Mouse (Mus musculus) myocyte (in vitro differentiated cells): ENCODE results near the gene Tspan18. TPM values are rescaled to one million over a fixed set of nuclear protein-coding genes. Genes with fewer than 3 reads are reported as not detected.

Experiments used
- H3K27me3 ChIP-seq: one replicate; pipeline ENCODE4 v1.6.1; 2011; ENCODE audit not compliant: control insufficient read depth, insufficient read depth, insufficient read length
- H3K36me3 ChIP-seq: one replicate; pipeline ENCODE4 v1.6.1; 2011; ENCODE audit not compliant: control insufficient read depth, insufficient read depth
- H3K4me2 ChIP-seq: one replicate; pipeline ENCODE4 v1.6.1; 2011; ENCODE audit warnings: low read depth, control low read depth
- H3K4me3 ChIP-seq: one replicate; pipeline ENCODE4 v1.5.1; 2011; ENCODE audit warnings: mild to moderate bottlenecking, control low read depth, moderate library complexity
- H3K79me2 ChIP-seq: one replicate; pipeline ENCODE4 v1.6.1; 2011; ENCODE audit not compliant: control insufficient read depth, insufficient read depth
- H3ac ChIP-seq: one replicate; pipeline ENCODE4 v1.6.1; 2011; ENCODE audit not compliant: control insufficient read depth, insufficient read length
- CEBPB ChIP-seq: IDR thresholded peaks from 2 replicates; pipeline ENCODE4 v1.6.1; 2011; ENCODE audit warnings: mild to moderate bottlenecking, moderate library complexity; ENCODE audit not compliant: poor library complexity, insufficient read depth, severe bottlenecking
- E2F4 ChIP-seq: IDR thresholded peaks from one replicate; pipeline ENCODE4 v1.6.1; 2011; ENCODE audit warnings: mild to moderate bottlenecking, control low read depth, moderate library complexity; ENCODE audit not compliant: insufficient read depth
- MAX ChIP-seq: IDR thresholded peaks from one replicate; pipeline ENCODE4 v1.6.1; 2011; ENCODE audit warnings: low read depth, mild to moderate bottlenecking, control low read depth
- MYOD1 ChIP-seq, 3 experiments: IDR thresholded peaks; one replicate each; pipeline ENCODE4 v1.6.1; 2011; ENCODE audit warnings: control low read depth in 2 of 3, low read depth in 2 of 3, mild to moderate bottlenecking in 2 of 3, moderate library complexity in 1 of 3; ENCODE audit not compliant: insufficient read length in 2 of 3, control insufficient read depth in 1 of 3
- MYOG ChIP-seq, 3 experiments: IDR thresholded peaks; one replicate each; pipeline ENCODE4 v1.6.1; 2011; ENCODE audit warnings: control low read depth in 2 of 3, low read depth in 2 of 3, mild to moderate bottlenecking in 2 of 3; ENCODE audit not compliant: insufficient read length in 2 of 3, control insufficient read depth in 1 of 3, insufficient read depth in 1 of 3
- POLR2A ChIP-seq: IDR thresholded peaks from one replicate; pipeline ENCODE4 v1.6.1; 2011; ENCODE audit warnings: low read depth, mild to moderate bottlenecking, control low read depth, moderate library complexity; ENCODE audit not compliant: insufficient read length
- POLR2AphosphoS2 ChIP-seq: IDR thresholded peaks from one replicate; pipeline ENCODE4 v1.6.1; 2011; ENCODE audit warnings: low read depth, control low read depth; ENCODE audit not compliant: insufficient read length
- REST ChIP-seq: IDR thresholded peaks from one replicate; pipeline ENCODE4 v1.6.1; 2011; ENCODE audit warnings: mild to moderate bottlenecking, control low read depth, moderate library complexity; ENCODE audit not compliant: insufficient read depth, insufficient read length
- SRF ChIP-seq: IDR thresholded peaks from one replicate; pipeline ENCODE4 v1.6.1; 2011; ENCODE audit warnings: low read depth; ENCODE audit not compliant: control insufficient read depth, insufficient read length
- TCF12 ChIP-seq: IDR thresholded peaks from one replicate; pipeline ENCODE4 v1.6.1; 2011; ENCODE audit warnings: mild to moderate bottlenecking, control low read depth; ENCODE audit not compliant: poor library complexity, insufficient read depth, severe bottlenecking
- TCF3 ChIP-seq: IDR thresholded peaks from one replicate; pipeline ENCODE4 v1.6.1; 2011; ENCODE audit warnings: low read depth, control low read depth; ENCODE audit not compliant: insufficient read length
- USF1 ChIP-seq: IDR thresholded peaks from one replicate; pipeline ENCODE4 v1.6.1; 2011; ENCODE audit warnings: low read depth, mild to moderate bottlenecking, control low read depth, moderate library complexity
- polyA plus RNA-seq: library from polyadenylated mRNA; unstranded; fragments of >200 nt; fragmentation: generic; extraction: Trizol; gene quantifications from one replicate; pipeline ENCODE4 v1.2.1, GENCODE M21; 2012; ENCODE audit warnings: missing spikeins

The Tspan18 gene
- polyA plus RNA-seq, 1 experiment, result 0.02 TPM

GRCm38 (mm10) chr2:93286742-93287141 is 47.6 kb downstream of the Tspan18 start:
- Histone ChIP-seq H3K4me3 (no peak overlapping the region), H3K27me3 (no peaks in the 10 kb centered on the region), H3K79me2 (no peaks in the 10 kb centered on the region), H3K4me2 (no peak overlapping the region), H3K36me3 (no peaks in the 10 kb centered on the region), H3ac (no peak overlapping the region)
- no peak for TF ChIP-seq MYOD1 (IDR thresholded peaks at IDR 0.05; ENCODE audit: control insufficient read depth in 1 of 3, insufficient read length in 2 of 3, low read depth in 2 of 3)
- no peak for TF ChIP-seq E2F4
- TF ChIP-seq MYOG (IDR thresholded peaks at IDR 0.05; ENCODE audit: control insufficient read depth in 1 of 3, insufficient read depth in 1 of 3, insufficient read length in 2 of 3, low read depth in 2 of 3), result no peak
- no peak for TF ChIP-seq REST
- TF ChIP-seq TCF3, result no peak
- no peak for TF ChIP-seq MAX
- TF ChIP-seq CEBPB, result no peak
- no peak for TF ChIP-seq POLR2A
- TF ChIP-seq USF1, result no peak

GRCm38 (mm10) chr2:93286321-93286720 is 48.0 kb downstream of the Tspan18 start:
- TF ChIP-seq E2F4 (no peak), CEBPB (no peak), USF1 (no peak), POLR2A (no peak), TCF3 (no peak), SRF (no peak), TCF12 (no peak), MAX (no peak), REST (no peak), POLR2AphosphoS2 (no peak), MYOG (IDR thresholded peaks at IDR 0.05; ENCODE audit: control insufficient read depth in 1 of 3, insufficient read depth in 1 of 3, insufficient read length in 2 of 3, low read depth in 2 of 3) (no peak), MYOD1 (IDR thresholded peaks at IDR 0.05; ENCODE audit: control insufficient read depth in 1 of 3, insufficient read length in 2 of 3, low read depth in 2 of 3) (no peak)
- Histone ChIP-seq H3K4me2 (no peak overlapping the region), H3ac (no peak overlapping the region), H3K79me2 (no peaks in the 10 kb centered on the region), H3K4me3 (no peak overlapping the region), H3K27me3 (no peaks in the 10 kb centered on the region), H3K36me3 (no peaks in the 10 kb centered on the region)

GRCm38 (mm10) chr2:93285842-93286241 is 48.5 kb downstream of the Tspan18 start:
- H3ac ChIP-seq, result no peak overlapping the region
- no peaks in the 10 kb centered on the region for H3K79me2 ChIP-seq
- H3K4me3 ChIP-seq, result no peak overlapping the region
- no peaks in the 10 kb centered on the region for H3K36me3 ChIP-seq
- no peak overlapping the region for H3K4me2 ChIP-seq
- no peaks in the 10 kb centered on the region for H3K27me3 ChIP-seq
- TF ChIP-seq MYOG (IDR thresholded peaks at IDR 0.05; ENCODE audit: control insufficient read depth in 1 of 3, insufficient read depth in 1 of 3, insufficient read length in 2 of 3, low read depth in 2 of 3) (no peak), MYOD1 (IDR thresholded peaks at IDR 0.05; ENCODE audit: control insufficient read depth in 1 of 3, insufficient read length in 2 of 3, low read depth in 2 of 3) (no peak), TCF12 (no peak), SRF (no peak), POLR2A (no peak), E2F4 (no peak)

- H3K36me3 ChIP-seq, result no peaks in the 10 kb centered on the region
- no peak overlapping the region for H3K4me3 ChIP-seq
- H3K27me3 ChIP-seq, result no peaks in the 10 kb centered on the region
- H3K4me2 ChIP-seq, result no peak overlapping the region
- no peaks in the 10 kb centered on the region for H3K79me2 ChIP-seq
- TF ChIP-seq MAX, result no peak
- TF ChIP-seq USF1, result no peak
- no peak for TF ChIP-seq MYOD1 (IDR thresholded peaks at IDR 0.05; ENCODE audit: control insufficient read depth in 1 of 3, insufficient read length in 2 of 3, low read depth in 2 of 3)
- no peak for TF ChIP-seq TCF12
- no peak for TF ChIP-seq CEBPB
- no peak for TF ChIP-seq SRF
- TF ChIP-seq REST, result no peak
- no peak for TF ChIP-seq POLR2A
- TF ChIP-seq E2F4, result no peak
- TF ChIP-seq MYOG (IDR thresholded peaks at IDR 0.05; ENCODE audit: control insufficient read depth in 1 of 3, insufficient read depth in 1 of 3, insufficient read length in 2 of 3, low read depth in 2 of 3), result no peak
- TF ChIP-seq POLR2AphosphoS2, result no peak
- TF ChIP-seq TCF3, result no peak
- H3ac ChIP-seq, result no peak overlapping the region
Observed at GRCm38 (mm10) chr2:93284625-93285024, 49.7 kb downstream of the Tspan18 start.

GRCm38 (mm10) chr2:93283481-93284293 is 50.6 kb downstream of the Tspan18 start:
- Histone ChIP-seq H3K79me2 (no peaks in the 10 kb centered on the region), H3K27me3 (no peaks in the 10 kb centered on the region), H3K4me2 (no peak overlapping the region), H3ac (no peak overlapping the region), H3K36me3 (no peaks in the 10 kb centered on the region), H3K4me3 (no peak overlapping the region)
- TF ChIP-seq CEBPB (no peak), USF1 (no peak), TCF12 (no peak), REST (no peak), TCF3 (no peak), MAX (no peak), SRF (no peak), POLR2AphosphoS2 (no peak), E2F4 (no peak), MYOD1 (IDR thresholded peaks at IDR 0.05; ENCODE audit: control insufficient read depth in 1 of 3, insufficient read length in 2 of 3, low read depth in 2 of 3) (no peak), POLR2A (no peak), MYOG (IDR thresholded peaks at IDR 0.05; ENCODE audit: control insufficient read depth in 1 of 3, insufficient read depth in 1 of 3, insufficient read length in 2 of 3, low read depth in 2 of 3) (no peak)
